In the genomic region with DNA sequence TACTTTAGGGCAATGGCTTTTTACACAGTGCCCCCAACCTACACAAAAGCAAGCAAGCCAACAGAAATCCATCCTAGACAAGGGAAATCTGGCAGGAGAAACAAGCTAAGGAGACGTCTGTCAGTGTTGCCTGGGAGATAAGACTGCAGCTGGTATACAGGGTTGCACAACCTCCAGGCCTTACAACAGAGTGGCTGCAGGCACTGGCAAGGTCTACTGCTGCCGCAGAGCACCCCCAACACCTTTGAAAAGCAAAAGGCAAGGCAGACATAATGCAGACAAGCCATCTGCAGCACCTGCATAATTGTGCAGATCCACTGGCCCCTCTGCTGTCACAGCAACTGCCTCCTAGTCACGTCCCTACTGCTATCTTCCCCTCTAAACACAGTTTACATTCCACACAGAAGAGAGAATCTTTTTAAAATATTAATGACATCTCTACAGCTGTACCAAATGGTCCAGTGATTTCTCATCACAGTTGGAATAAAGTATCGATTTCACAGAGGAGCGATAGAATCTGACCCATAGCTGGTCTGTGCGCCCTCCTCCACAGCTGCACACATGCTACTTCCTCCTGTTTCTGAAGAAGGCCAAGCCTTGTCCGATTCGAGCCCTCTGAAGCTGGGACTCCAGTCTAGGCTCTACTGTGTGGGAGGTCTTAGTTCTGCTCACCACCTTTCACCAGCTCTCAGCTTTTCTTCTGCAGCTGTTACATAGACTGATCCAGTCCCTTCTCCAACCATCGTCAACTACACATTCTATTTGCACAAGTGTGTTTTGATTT, we compare ENCODE assay signal across 8 mouse cellular contexts. TPM values are rescaled to one million over a fixed set of nuclear protein-coding genes. Genes with fewer than 3 reads are reported as not detected.
DNase-seq lines count a peak whose midpoint lies in the region; ATAC-seq and TF ChIP-seq lines count a peak whose summit lies in the region.

No protein-coding gene starts in this region.

- ATAC-seq in heart, embryonic 16.5 days (replicated peaks; ENCODE audit: extremely low read depth, insufficient read depth, low FRiP score), result peak; percentile 55; the same call in 1 of the 2 replicates
- peak; percentile 91 for ATAC-seq in lung, embryonic 14.5 days (ENCODE audit: insufficient read depth)
- no peak for ATAC-seq in inflammation-experienced regulatory T-cells, adult 6 months

- TF ChIP-seq EP300 in heart, adult 2 months (IDR thresholded peaks at IDR 0.05; ENCODE audit: insufficient read depth, low read depth, low read length), result no peak

- H3K27ac ChIP-seq in heart, adult 2 months, result no peak overlapping the region
- H3K27ac ChIP-seq in heart, embryonic 16.5 days (ENCODE audit: low read length), result peak overlapping the region; percentile 54; the same call in 1 of the 2 replicates
- peak overlapping the region; percentile 70; the same call in 1 of the 2 replicates for H3K27ac ChIP-seq in lung, embryonic 14.5 days (ENCODE audit: low read depth)

- no peaks in the 10 kb centered on the region for H3K9me3 ChIP-seq in heart, embryonic 16.5 days (replicated peaks; ENCODE audit: control insufficient read depth, low read length)
- no peaks in the 10 kb centered on the region for H3K9me3 ChIP-seq in lung, embryonic 14.5 days (ENCODE audit: low read depth, low read length)

- TF ChIP-seq CTCF in heart, adult 2 months (IDR thresholded peaks at IDR 0.05), result no peak
- TF ChIP-seq CTCF in lung, embryonic 14.5 days (IDR thresholded peaks at IDR 0.05; ENCODE audit: low read depth), result no peak

- H3K4me1 ChIP-seq in heart, adult 2 months (ENCODE audit: control insufficient read depth, insufficient read depth, low read length), result peaks cover 6% of the 10 kb centered on the region
- H3K4me1 ChIP-seq in heart, embryonic 16.5 days (ENCODE audit: control insufficient read depth, insufficient read depth, low read length), result peaks cover 20% of the 10 kb centered on the region
- H3K4me1 ChIP-seq in lung, embryonic 14.5 days (ENCODE audit: insufficient read depth), result peaks cover 15% of the 10 kb centered on the region; the same call in 1 of the 2 replicates

- 38% methylated on average over 9 of the region's 9 CpGs for WGBS in heart, adult 2 months
- WGBS in heart, embryonic 16.5 days, result 29% methylated on average over 9 of the region's 9 CpGs
- 17% methylated on average over 9 of the region's 9 CpGs for WGBS in lung, embryonic 14.5 days

- DNase-seq in heart, adult 2 months, result peak; percentile 46 to 57
- DNase-seq in heart, postnatal 25 days (ENCODE audit: low spot score), result no peak
- peak; percentile 51 for DNase-seq in brain, adult 2 months (ENCODE audit: low read depth, low spot score)
- peak; percentile 59 for DNase-seq in lung, embryonic 14.5 days
- peak; percentile 10 for DNase-seq in retina, embryonic 14.5 days (ENCODE audit: low spot score)
- DNase-seq in thymus, postnatal 25 days, result no peak

- no peaks in the 10 kb centered on the region for H3K27me3 ChIP-seq in heart, adult 2 months (ENCODE audit: control insufficient read depth, insufficient read depth, low read length)
- no peaks in the 10 kb centered on the region for H3K27me3 ChIP-seq in heart, embryonic 16.5 days (ENCODE audit: control insufficient read depth, insufficient read depth, low read length)
- H3K27me3 ChIP-seq in lung, embryonic 14.5 days (ENCODE audit: insufficient read depth, low read length), result no peaks in the 10 kb centered on the region

- no peak overlapping the region for H3K4me2 ChIP-seq in heart, embryonic 16.5 days (ENCODE audit: low read depth, low read length)
- no peak overlapping the region for H3K4me2 ChIP-seq in lung, embryonic 14.5 days

- H3K36me3 ChIP-seq in heart, adult 2 months (ENCODE audit: control insufficient read depth, insufficient read depth, low read length), result peaks cover 2% of the 10 kb centered on the region
- no peaks in the 10 kb centered on the region for H3K36me3 ChIP-seq in heart, embryonic 16.5 days (ENCODE audit: control insufficient read depth, insufficient read depth)
- H3K36me3 ChIP-seq in lung, embryonic 14.5 days (ENCODE audit: insufficient read depth), result no peaks in the 10 kb centered on the region

- TF ChIP-seq POLR2A in heart, adult 2 months (IDR thresholded peaks at IDR 0.05; ENCODE audit: insufficient read depth, low read depth, low read length), result no peak

- no peaks in the 10 kb centered on the region for H3K79me2 ChIP-seq in heart, adult 2 months (replicated peaks; ENCODE audit: control insufficient read depth, insufficient read depth, low read length)

- intact Hi-C loops in heart, adult 2 months (cut with DNase I), result loop anchor here (2.0 kb wide), 1 partner anchor 42 kb away; no protein-coding TSS in a partner anchor
- intact Hi-C loops in heart, postnatal 25 days (cut with DNase I), result no loop called here

- no peak overlapping the region for H3K4me3 ChIP-seq in heart, adult 2 months
- no peak overlapping the region for H3K4me3 ChIP-seq in heart, embryonic 16.5 days (ENCODE audit: low read length)
- no peak overlapping the region for H3K4me3 ChIP-seq in lung, embryonic 14.5 days (ENCODE audit: low read depth, low read length)

- no peak overlapping the region for H3K9ac ChIP-seq in heart, adult 2 months (ENCODE audit: low read depth, low read length)
- H3K9ac ChIP-seq in heart, embryonic 16.5 days (ENCODE audit: low read length), result no peak overlapping the region
- H3K9ac ChIP-seq in lung, embryonic 14.5 days, result no peak overlapping the region

RNA-seq across cellular contexts. Expression of a gene that starts 16.1 kb away (rescaled TPM):
- total RNA-seq in heart, adult 2 months (2021), result 1 to 10 TPM; 3.7 to 4.0 TPM
- polyA plus RNA-seq in heart, adult 2 months (2012; rRNA removed), result 1.1 and 2.5 TPM in 2 replicates
- 1 to 10 TPM; 3.9 to 4.1 TPM for total RNA-seq in heart, postnatal 25 days (2021)
- 0.66 and 0.68 TPM in 2 replicates for polyA plus RNA-seq in heart, embryonic 16.5 days (2015; fragmentation: Nextera tagmentation; extraction: Ambion mirVana)
- polyA plus RNA-seq in lung, embryonic 14.5 days (2014; fragmentation: Nextera tagmentation; extraction: Ambion mirVana), result 2.4 and 2.8 TPM in 2 replicates
- not detected for polyA plus RNA-seq in inflammation-experienced regulatory T-cells, adult 6 months (2017; shearing (Covaris generic))

Comparison
In these comparisons a context has a peak if more than half of its experiments do, and no peak if none do; other contexts are left out.
1. DNase-seq: peak in heart, adult 2 months (2 of 2), brain, adult 2 months (single experiment), lung, embryonic 14.5 days (single experiment) and retina, embryonic 14.5 days (single experiment); none in heart, postnatal 25 days (single experiment) and thymus, postnatal 25 days (single experiment).